Mouse (Mus musculus): ENCODE results near the gene Dna2. TPM values are rescaled to one million over a fixed set of nuclear protein-coding genes. Genes with fewer than 3 reads are reported as not detected.

Dna2 gene
- polyA plus RNA-seq, 1 experiment from 2014 or later, result 21.7 TPM

- DNase-seq (ENCODE audit: low spot score), result peak; percentile 89
Measured at GRCm38 (mm10) chr10:62980039-62980954, 33.5 kb downstream of the Dna2 start, which contains the start of gene Rufy2. TSS of gene Rufy2 (plus strand) at chr10:62980223.

- DNase-seq (ENCODE audit: low spot score), result peak; percentile 38
Measured at GRCm38 (mm10) chr10:62984072-62984471, 37.2 kb downstream of the Dna2 start.

- DNase-seq (ENCODE audit: low spot score), result no peak
Measured at GRCm38 (mm10) chr10:62984495-62984894, 37.7 kb downstream of the Dna2 start.

DNA sequence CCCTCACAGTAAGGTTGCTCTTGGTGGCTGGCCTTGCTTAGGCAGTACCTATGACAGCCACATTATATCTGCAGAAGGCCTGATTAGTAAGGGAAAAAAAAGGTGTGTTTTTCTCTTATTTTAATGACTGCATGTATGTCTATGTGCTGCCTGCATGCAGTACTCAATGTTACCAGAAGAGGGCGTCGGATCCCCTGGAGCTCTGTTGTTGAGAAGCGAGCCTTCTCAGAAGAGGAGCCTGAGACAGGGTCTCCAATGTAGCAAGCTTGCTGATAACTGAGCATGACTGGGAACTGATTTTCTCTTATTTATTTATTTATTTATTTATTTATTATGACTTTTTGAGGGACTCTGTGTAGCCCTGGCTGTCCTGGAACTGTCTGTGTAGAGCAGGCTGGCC is 40.5 kb downstream of the Dna2 start:
- peak; percentile 45 for DNase-seq (ENCODE audit: low spot score)

GRCm38 (mm10) chr10:62990636-62991035 is 43.8 kb downstream of the Dna2 start:
- no peak for DNase-seq (ENCODE audit: low spot score)

DNA sequence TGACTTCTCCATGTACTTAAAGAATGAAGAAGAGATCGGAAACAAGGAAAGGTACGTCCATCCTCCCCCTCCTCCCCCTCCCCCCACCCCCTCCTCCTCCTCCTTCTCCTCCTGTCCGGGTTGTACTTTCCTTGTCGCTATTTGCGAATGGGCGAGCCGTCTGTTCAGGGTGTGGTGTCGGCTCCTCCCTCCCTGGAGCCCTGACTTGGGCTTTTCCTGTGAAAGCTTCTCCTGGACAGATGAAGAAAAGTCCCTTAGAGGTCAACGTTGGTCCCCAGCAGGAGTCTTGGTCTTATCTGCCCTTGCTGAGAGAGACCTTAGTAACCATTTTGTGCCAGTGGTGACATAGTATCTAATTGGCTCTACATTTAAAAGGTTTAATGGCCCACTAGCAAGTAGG is 47.2 kb downstream of the Dna2 start:
- no peak for DNase-seq (ENCODE audit: low spot score)

DNA sequence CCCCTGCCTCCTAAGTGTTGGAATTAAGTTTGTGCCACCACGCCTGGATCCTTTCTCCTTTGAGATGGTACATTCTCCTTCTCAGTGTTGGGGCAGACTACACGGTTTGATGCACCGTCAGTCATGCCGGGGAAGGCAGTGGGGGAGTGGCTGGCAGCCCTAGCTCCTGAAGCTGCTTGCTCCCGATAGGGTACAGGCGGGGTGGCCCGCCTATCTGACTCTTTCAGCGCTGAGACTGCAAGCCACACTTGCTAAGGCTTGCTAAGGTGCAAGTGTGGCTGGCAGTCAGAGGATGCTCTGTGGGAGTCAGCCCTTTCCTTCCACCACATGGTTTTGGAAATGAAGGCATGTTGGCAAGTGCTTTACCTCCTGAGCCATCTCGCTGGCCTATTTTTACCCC is 53.8 kb downstream of the Dna2 start:
- no peak for DNase-seq (ENCODE audit: low spot score)

DNA sequence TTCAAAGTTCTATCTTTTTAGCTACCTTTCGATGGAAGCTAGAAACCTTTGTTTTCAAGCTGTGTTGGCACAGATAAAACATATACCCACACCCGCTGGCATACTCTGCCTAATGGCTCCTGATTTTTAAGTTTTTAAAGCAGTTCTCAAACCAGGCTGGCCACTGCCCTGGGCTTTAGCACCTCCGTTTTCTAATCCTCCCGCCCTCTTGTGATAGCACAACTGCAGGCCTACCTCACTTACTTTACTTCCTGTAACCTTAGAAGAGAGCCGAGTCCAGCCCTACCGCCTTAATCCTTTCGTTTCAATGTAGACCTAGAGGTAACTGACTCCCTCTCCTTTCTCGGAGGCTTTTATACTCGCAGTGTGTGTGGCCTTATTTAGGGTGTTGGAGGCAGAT is 56.4 kb downstream of the Dna2 start:
- DNase-seq (ENCODE audit: low spot score), result no peak

DNA sequence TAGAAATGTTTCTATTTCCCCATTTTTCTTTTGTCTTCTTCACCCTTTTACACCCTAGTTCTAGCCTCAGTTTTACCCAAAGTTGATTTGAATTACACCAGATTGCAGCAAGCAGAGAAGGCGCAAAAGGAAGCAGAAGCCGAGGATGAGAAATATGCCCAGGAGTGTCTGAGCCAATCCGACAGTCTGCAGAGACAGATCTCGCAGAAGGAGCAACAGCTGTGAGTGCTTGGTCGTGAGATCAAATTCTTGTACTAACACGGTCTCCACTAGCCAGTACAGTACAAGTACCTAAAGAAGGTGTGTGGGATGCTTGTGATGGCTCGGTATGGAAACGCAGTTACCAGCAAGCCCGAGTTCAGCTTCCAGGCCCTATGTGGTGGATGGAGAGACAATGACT is 57.7 kb downstream of the Dna2 start:
- no peak for DNase-seq (ENCODE audit: low spot score)

DNA sequence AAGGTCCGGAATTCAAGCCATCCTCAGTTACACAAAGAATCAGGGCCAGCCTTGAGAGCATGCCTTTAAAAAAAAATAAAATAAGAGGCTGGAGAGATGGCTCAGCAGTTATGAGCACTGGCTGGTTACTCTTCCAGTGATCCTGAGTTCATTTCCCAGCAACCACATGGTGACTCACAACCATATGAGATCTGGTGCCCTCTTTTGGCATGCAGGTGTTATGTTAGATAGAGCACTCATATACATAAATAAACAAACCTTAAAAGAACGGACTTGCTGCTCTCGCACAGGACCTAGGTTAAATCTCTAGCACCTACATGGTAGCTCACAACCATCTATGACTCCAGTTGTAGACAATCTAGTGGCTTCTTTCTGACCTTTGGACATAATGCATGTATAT is 61.4 kb downstream of the Dna2 start:
- DNase-seq (ENCODE audit: low spot score), result no peak

DNA sequence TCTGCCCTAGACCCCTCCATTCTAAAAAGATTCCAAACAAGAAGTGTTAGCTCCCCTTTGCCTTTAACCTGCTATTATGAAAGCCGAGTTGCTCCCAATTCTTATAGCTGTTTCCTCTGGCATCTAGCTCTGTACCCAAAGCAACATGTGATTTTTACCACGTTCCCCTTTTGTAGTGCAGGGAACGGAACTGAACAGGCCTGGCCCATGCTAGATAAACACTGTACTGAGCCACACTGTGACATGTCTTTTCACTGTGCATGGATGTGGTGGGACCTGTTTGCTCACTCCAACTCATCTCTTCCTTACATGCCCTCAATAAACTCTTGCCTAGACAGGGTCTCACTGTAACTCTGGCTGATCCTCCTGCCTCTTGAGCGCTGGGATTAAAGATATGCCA is 63.4 kb downstream of the Dna2 start:
- DNase-seq (ENCODE audit: low spot score), result no peak

GRCm38 (mm10) chr10:63011556-63011955 is 64.7 kb downstream of the Dna2 start:
- DNase-seq (ENCODE audit: low spot score), result no peak

- no peak for DNase-seq (ENCODE audit: low spot score)
Measured at GRCm38 (mm10) chr10:63013476-63013875, 66.7 kb downstream of the Dna2 start.

DNA sequence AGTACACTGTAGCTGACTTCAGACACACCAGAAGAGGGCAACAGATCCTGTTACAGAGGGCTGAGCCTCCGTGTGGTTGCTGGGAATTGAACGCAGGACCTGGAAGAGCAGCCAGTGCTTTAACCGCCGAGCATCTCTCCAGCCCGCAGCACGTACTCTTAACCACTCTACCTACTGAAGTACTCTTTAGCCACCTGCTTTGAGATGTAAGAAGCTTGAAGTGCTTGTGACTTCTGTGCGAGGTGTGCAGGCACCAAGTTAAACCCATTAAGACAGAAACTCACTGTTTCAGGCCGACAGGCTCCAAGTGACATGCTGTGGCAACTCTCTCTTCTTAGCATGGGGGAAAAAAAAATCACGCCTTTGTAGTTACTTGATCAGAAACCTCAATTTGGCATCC is 67.3 kb downstream of the Dna2 start:
- no peak for DNase-seq (ENCODE audit: low spot score)

GRCm38 (mm10) chr10:63019304-63019703 is 72.5 kb downstream of the Dna2 start:
- no peak for DNase-seq (ENCODE audit: low spot score)

DNA sequence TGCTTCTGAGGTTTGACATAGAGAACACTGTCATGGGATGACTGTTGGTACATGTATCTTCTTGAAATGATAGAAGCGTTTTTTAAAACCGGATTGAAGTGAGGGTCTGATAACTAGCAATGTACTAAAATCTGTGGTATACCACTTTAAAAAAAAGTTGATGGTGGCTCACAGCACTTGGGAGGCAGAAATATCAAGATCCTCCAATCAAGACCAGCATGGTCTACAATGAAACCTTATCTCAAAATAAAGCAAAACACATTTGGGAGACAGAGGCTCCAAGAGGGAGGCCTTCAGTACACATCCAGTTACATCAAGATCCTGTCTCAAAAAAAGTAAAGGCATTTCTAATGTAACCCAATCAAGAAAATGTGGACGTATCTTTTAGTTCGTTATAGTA is 74.9 kb downstream of the Dna2 start:
- no peak for DNase-seq (ENCODE audit: low spot score)

GRCm38 (mm10) chr10:63022541-63023120 is 75.8 kb downstream of the Dna2 start:
- peak; percentile 14 for DNase-seq (ENCODE audit: low spot score)

DNA sequence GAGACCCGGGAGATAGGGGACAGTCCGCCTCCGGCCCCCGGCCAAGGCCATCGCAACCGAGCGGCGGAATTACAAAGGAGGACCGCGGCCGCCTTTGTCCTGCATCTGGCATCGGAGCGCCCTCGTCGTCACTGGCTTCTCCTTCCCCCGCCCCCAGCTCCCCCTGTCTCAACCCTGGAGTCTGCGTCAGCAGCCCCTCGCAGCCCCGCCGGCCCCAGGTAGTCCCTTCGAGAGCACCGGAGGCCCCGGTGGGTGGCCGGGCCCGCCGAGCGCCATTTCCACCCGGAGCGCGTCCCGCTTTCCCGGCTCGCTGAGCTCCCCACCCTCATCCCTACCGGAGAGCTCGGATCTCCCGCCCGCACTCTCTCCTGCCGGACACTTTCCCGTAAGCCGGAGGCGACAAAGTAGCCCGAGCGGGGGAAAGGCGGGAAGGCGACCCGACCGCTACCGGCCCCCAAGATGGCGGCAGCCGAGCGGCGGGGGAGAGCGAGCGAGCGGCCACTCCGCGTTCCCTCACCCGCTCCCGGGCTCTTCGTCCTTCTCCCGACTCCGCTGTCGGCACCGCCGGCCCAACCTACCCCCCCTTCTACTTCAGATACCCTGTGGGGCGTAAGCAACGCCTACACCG is 76.4 kb downstream of the Dna2 start:
- peak; percentile 63 for DNase-seq (ENCODE audit: low spot score)
